In genomic region chr11:115485155-115485554, GRCm38 (mm10) we compare ENCODE assay signal across 17 mouse cellular contexts. TPM values are rescaled to one million over a fixed set of nuclear protein-coding genes. Genes with fewer than 3 reads are reported as not detected.
DNase-seq lines count a peak whose midpoint lies in the region; ATAC-seq and TF ChIP-seq lines count a peak whose summit lies in the region.
"Had no signal": no experiment of that assay in that cellular context is flagged by ENCODE, and none has a peak within 500 bp of the region (broad histone marks: within the 10 kb centered on the region; RNA-seq: fewer than 3 reads in every experiment).

No protein-coding gene starts in this region.

- H3K4me1 ChIP-seq in hindbrain, embryonic 10.5 days (replicated peaks), result peaks cover 19% of the 10 kb centered on the region
- peaks cover 8% of the 10 kb centered on the region for H3K4me1 ChIP-seq in hindbrain, embryonic 12.5 days
- no peaks in the 10 kb centered on the region for H3K4me1 ChIP-seq in midbrain, postnatal 0 days (ENCODE audit: insufficient read depth, low read length)

- H3K27ac ChIP-seq in hindbrain, embryonic 10.5 days, result peak overlapping the region; percentile 66
- H3K27ac ChIP-seq in hindbrain, embryonic 12.5 days, result no peak overlapping the region
- H3K27ac ChIP-seq in midbrain, postnatal 0 days (ENCODE audit: low read depth, low read length), result 0 out of 2 replicates have a peak overlapping the region, but pooled peaks have one; percentile 12

- H3K36me3 ChIP-seq in hindbrain, embryonic 10.5 days, result peaks cover 26% of the 10 kb centered on the region
- H3K36me3 ChIP-seq in hindbrain, embryonic 12.5 days, result peaks cover 16% of the 10 kb centered on the region
- H3K36me3 ChIP-seq in midbrain, postnatal 0 days (ENCODE audit: insufficient read depth, low read length), result peaks cover 13% of the 10 kb centered on the region

- H3K4me2 ChIP-seq in hindbrain, embryonic 12.5 days (replicated peaks), result no peak overlapping the region
- no peak overlapping the region for H3K4me2 ChIP-seq in midbrain, postnatal 0 days (ENCODE audit: low read depth, low read length, poor library complexity, severe bottlenecking)
- H3K4me2 ChIP-seq: liver, embryonic 11.5 days had no signal

- 0 out of 2 replicates have a peak overlapping the region, but pooled peaks have one; percentile 18 for H3K4me3 ChIP-seq in hindbrain, embryonic 10.5 days
- no peak overlapping the region for H3K4me3 ChIP-seq in hindbrain, embryonic 12.5 days
- no peak overlapping the region for H3K4me3 ChIP-seq in midbrain, postnatal 0 days (ENCODE audit: low read depth, low read length)
- H3K4me3 ChIP-seq: myocyte had no signal

- ATAC-seq in hindbrain, embryonic 12.5 days (ENCODE audit: low FRiP score), result no peak
- no peak for ATAC-seq in midbrain, postnatal 0 days (ENCODE audit: low FRiP score)
- ATAC-seq: intestine, postnatal 0 days had no signal

- TF ChIP-seq CTCF in midbrain, postnatal 0 days (IDR thresholded peaks at IDR 0.05), result no peak

- no peaks in the 10 kb centered on the region for H3K27me3 ChIP-seq in hindbrain, embryonic 10.5 days (ENCODE audit: insufficient read depth, poor library complexity, severe bottlenecking)
- no peaks in the 10 kb centered on the region for H3K27me3 ChIP-seq in hindbrain, embryonic 12.5 days
- no peaks in the 10 kb centered on the region for H3K27me3 ChIP-seq in midbrain, postnatal 0 days (ENCODE audit: insufficient read depth, low read length)

- DNase-seq in hindbrain, embryonic 10.5 days (ENCODE audit: low spot score), result peak; percentile 59
- peak; percentile 31 for DNase-seq in urinary bladder, postnatal 14 days (ENCODE audit: low spot score)
- no peak for DNase-seq in urinary bladder, adult 2 months (ENCODE audit: low spot score)
- peak; percentile 58 for DNase-seq in forelimb bud, embryonic 11.5 days (ENCODE audit: low read depth, low spot score)
- no peak for DNase-seq in midbrain, postnatal 0 days (ENCODE audit: low spot score)
- DNase-seq in cerebellum, adult 9-11 months, result no peak
- DNase-seq in T-cell, adult 2 months (ENCODE audit: low spot score), result no peak
- DNase-seq: adrenal gland, adult 2 months; heart, adult 18-20 months; heart, postnatal 14 days; thymus, adult 2 months had no signal

- H3K9ac ChIP-seq in hindbrain, embryonic 12.5 days, result no peak overlapping the region
- H3K9ac ChIP-seq in midbrain, postnatal 0 days (replicated peaks; ENCODE audit: low read length, poor library complexity, severe bottlenecking), result no peak overlapping the region

- no peaks in the 10 kb centered on the region for H3K9me3 ChIP-seq in hindbrain, embryonic 10.5 days
- H3K9me3 ChIP-seq in hindbrain, embryonic 12.5 days (replicated peaks), result no peaks in the 10 kb centered on the region
- H3K9me3 ChIP-seq in midbrain, postnatal 0 days (ENCODE audit: low read length), result no peaks in the 10 kb centered on the region

- 37% methylated on average over 12 of the region's 12 CpGs for WGBS in hindbrain, embryonic 10.5 days
- 33% methylated on average over 12 of the region's 12 CpGs for WGBS in hindbrain, embryonic 12.5 days
- WGBS in midbrain, postnatal 0 days, result 30% methylated on average over 12 of the region's 12 CpGs

RNA-seq across cellular contexts. Expression of gene Nt5c, which starts 6.5 kb away (rescaled TPM):
- polyA plus RNA-seq in hindbrain, embryonic 10.5 days (2016; fragmentation: Nextera tagmentation; extraction: Ambion mirVana), result 93.3 and 98.0 TPM in 2 replicates
- polyA plus RNA-seq in hindbrain, embryonic 12.5 days (2016; fragmentation: Nextera tagmentation; extraction: Ambion mirVana), result 81.5 and 86.5 TPM in 2 replicates
- 70.9 and 80.1 TPM in 2 replicates for polyA plus RNA-seq in urinary bladder, adult 2 months (2012; rRNA removed)
- total RNA-seq in midbrain, postnatal 0 days (2014; rRNA removed), result 85.3 and 91.1 TPM in 2 replicates
- 131 and 133 TPM in 2 replicates for polyA plus RNA-seq in midbrain, postnatal 0 days (2015; fragmentation: Nextera tagmentation; extraction: Ambion mirVana)

RNA-seq across cellular contexts. Expression of gene Armc7, which starts 9.7 kb away (rescaled TPM):
- polyA plus RNA-seq in hindbrain, embryonic 10.5 days (2016; fragmentation: Nextera tagmentation; extraction: Ambion mirVana), result 8.1 and 10.8 TPM in 2 replicates
- 10.2 and 15.2 TPM in 2 replicates for polyA plus RNA-seq in hindbrain, embryonic 12.5 days (2016; fragmentation: Nextera tagmentation; extraction: Ambion mirVana)
- polyA plus RNA-seq in urinary bladder, adult 2 months (2012; rRNA removed), result 6.9 and 7.0 TPM in 2 replicates
- 9.0 and 14.0 TPM in 2 replicates for total RNA-seq in midbrain, postnatal 0 days (2014; rRNA removed)
- 12.9 and 13.4 TPM in 2 replicates for polyA plus RNA-seq in midbrain, postnatal 0 days (2015; fragmentation: Nextera tagmentation; extraction: Ambion mirVana)

RNA-seq across cellular contexts. Expression of gene Slc16a5, which starts 22.9 kb away (rescaled TPM):
- not detected in 2 replicates for polyA plus RNA-seq in hindbrain, embryonic 10.5 days (2016; fragmentation: Nextera tagmentation; extraction: Ambion mirVana)
- not detected in 2 replicates for polyA plus RNA-seq in hindbrain, embryonic 12.5 days (2016; fragmentation: Nextera tagmentation; extraction: Ambion mirVana)
- polyA plus RNA-seq in urinary bladder, adult 2 months (2012; rRNA removed), result 0.83 and 1.1 TPM in 2 replicates
- not detected in 2 replicates for total RNA-seq in midbrain, postnatal 0 days (2014; rRNA removed)
- 0.21 and 0.23 TPM in 2 replicates for polyA plus RNA-seq in midbrain, postnatal 0 days (2015; fragmentation: Nextera tagmentation; extraction: Ambion mirVana)
- total RNA-seq: layer of hippocampus, postnatal 10 days had no signal
- polyA plus RNA-seq: adrenal gland, adult 2 months; liver, embryonic 11.5 days had no signal

RNA-seq across cellular contexts. Expression of gene Jpt1, which starts 29.0 kb away (rescaled TPM):
- polyA plus RNA-seq in hindbrain, embryonic 10.5 days (2016; fragmentation: Nextera tagmentation; extraction: Ambion mirVana), result 778 and 995 TPM in 2 replicates
- 953 and 959 TPM in 2 replicates for polyA plus RNA-seq in hindbrain, embryonic 12.5 days (2016; fragmentation: Nextera tagmentation; extraction: Ambion mirVana)
- polyA plus RNA-seq in urinary bladder, adult 2 months (2012; rRNA removed), result 89.2 and 102 TPM in 2 replicates
- total RNA-seq in midbrain, postnatal 0 days (2014; rRNA removed), result 744 and 761 TPM in 2 replicates
- 1,252 and 1,259 TPM in 2 replicates for polyA plus RNA-seq in midbrain, postnatal 0 days (2015; fragmentation: Nextera tagmentation; extraction: Ambion mirVana)

RNA-seq across cellular contexts. Expression of gene Trim80, which starts 44.8 kb away (rescaled TPM):
- 0.08 and 0.16 TPM in 2 replicates for polyA plus RNA-seq in hindbrain, embryonic 10.5 days (2016; fragmentation: Nextera tagmentation; extraction: Ambion mirVana)
- 0.20 TPM in 1 of 2 replicates, not detected in the other for polyA plus RNA-seq in hindbrain, embryonic 12.5 days (2016; fragmentation: Nextera tagmentation; extraction: Ambion mirVana)
- 0.04 and 0.09 TPM in 2 replicates for polyA plus RNA-seq in urinary bladder, adult 2 months (2012; rRNA removed)
- total RNA-seq in midbrain, postnatal 0 days (2014; rRNA removed), result 0.44 TPM in 1 of 2 replicates, not detected in the other
- not detected in 2 replicates for polyA plus RNA-seq in midbrain, postnatal 0 days (2015; fragmentation: Nextera tagmentation; extraction: Ambion mirVana)
- total RNA-seq: heart, adult 18-20 months had no signal
- polyA plus RNA-seq: myocyte; spleen, adult 2 months had no signal

Comparison
In these comparisons a context has a peak if more than half of its experiments do, and no peak if none do; other contexts are left out.
1. DNase-seq: peak in hindbrain, embryonic 10.5 days (single experiment), urinary bladder, postnatal 14 days (single experiment) and forelimb bud, embryonic 11.5 days (single experiment); none in urinary bladder, adult 2 months (single experiment), midbrain, postnatal 0 days (single experiment), cerebellum, adult 9-11 months (single experiment) and T-cell, adult 2 months (single experiment).